Mouse (Mus musculus): ENCODE measurements around the gene Uqcc1. TPM values are rescaled to one million over a fixed set of nuclear protein-coding genes. Genes with fewer than 3 reads are reported as not detected.

The Uqcc1 gene
- total and polyA plus RNA-seq, 2 experiments from 2014 or later = 44.6 to 58.9 TPM

GRCm38 (mm10) chr2:155818596-155819391, 111.3 kb downstream of the Uqcc1 start:
- H3K27ac ChIP-seq (ENCODE audit: low read depth, low read length) = peak overlapping the region; percentile 86
- H3K9me3 ChIP-seq (ENCODE audit: low read length) = no peaks in the 10 kb centered on the region
- peak overlapping the region; percentile 49 for H3K4me3 ChIP-seq (ENCODE audit: low read depth, low read length)
- peak overlapping the region; percentile 86 for H3K9ac ChIP-seq (replicated peaks; ENCODE audit: low read length, poor library complexity, severe bottlenecking)
- DNase-seq (ENCODE audit: low spot score) (peak; percentile 95), ATAC-seq (ENCODE audit: low FRiP score) (peak; percentile 82)
- H3K36me3 ChIP-seq (ENCODE audit: insufficient read depth, low read length) = peaks cover 42% of the 10 kb centered on the region
- WGBS = 2% methylated on average over 37 of the region's 37 CpGs
- peaks cover 11% of the 10 kb centered on the region; the same call in 1 of the 2 replicates for H3K4me1 ChIP-seq (ENCODE audit: insufficient read depth, low read length)
- TF ChIP-seq CTCF (IDR thresholded peaks at IDR 0.05) = no peak
- H3K27me3 ChIP-seq (ENCODE audit: insufficient read depth, low read length) = no peaks in the 10 kb centered on the region
- H3K4me2 ChIP-seq (ENCODE audit: low read depth, low read length, poor library complexity, severe bottlenecking) = peak overlapping the region; percentile 68

- no peak for TF ChIP-seq CTCF (IDR thresholded peaks at IDR 0.05)
- no peaks in the 10 kb centered on the region for H3K9me3 ChIP-seq (ENCODE audit: low read length)
- peak overlapping the region; percentile 49; the same call in 1 of the 2 replicates for H3K4me3 ChIP-seq (ENCODE audit: low read depth, low read length)
- peak overlapping the region; percentile 86; the same call in 1 of the 2 replicates for H3K9ac ChIP-seq (replicated peaks; ENCODE audit: low read length, poor library complexity, severe bottlenecking)
- peak overlapping the region; percentile 86 for H3K27ac ChIP-seq (ENCODE audit: low read depth, low read length)
- no peaks in the 10 kb centered on the region for H3K27me3 ChIP-seq (ENCODE audit: insufficient read depth, low read length)
- peaks cover 31% of the 10 kb centered on the region for H3K36me3 ChIP-seq (ENCODE audit: insufficient read depth, low read length)
- 84% methylated on average over 10 of the region's 10 CpGs for WGBS
- ATAC-seq (ENCODE audit: low FRiP score) (no peak), DNase-seq (ENCODE audit: low spot score) (no peak)
- peak overlapping the region; percentile 68; the same call in 1 of the 2 replicates for H3K4me2 ChIP-seq (ENCODE audit: low read depth, low read length, poor library complexity, severe bottlenecking)
- H3K4me1 ChIP-seq (ENCODE audit: insufficient read depth, low read length) = peaks cover 11% of the 10 kb centered on the region; the same call in 1 of the 2 replicates
Measured at GRCm38 (mm10) chr2:155817301-155818245, 112.5 kb downstream of the Uqcc1 start.

GRCm38 (mm10) chr2:155816179-155816578, 113.9 kb downstream of the Uqcc1 start:
- no peak overlapping the region for H3K4me2 ChIP-seq (ENCODE audit: low read depth, low read length, poor library complexity, severe bottlenecking)
- peaks cover 22% of the 10 kb centered on the region for H3K36me3 ChIP-seq (ENCODE audit: insufficient read depth, low read length)
- no peak overlapping the region for H3K4me3 ChIP-seq (ENCODE audit: low read depth, low read length)
- DNase-seq (ENCODE audit: low spot score) (no peak), ATAC-seq (ENCODE audit: low FRiP score) (no peak)
- no peaks in the 10 kb centered on the region for H3K9me3 ChIP-seq (ENCODE audit: low read length)
- no peak overlapping the region for H3K27ac ChIP-seq (ENCODE audit: low read depth, low read length)
- 100% methylated on average over 1 of the region's 1 CpGs for WGBS
- no peak for TF ChIP-seq CTCF (IDR thresholded peaks at IDR 0.05)
- no peak overlapping the region for H3K9ac ChIP-seq (replicated peaks; ENCODE audit: low read length, poor library complexity, severe bottlenecking)
- H3K27me3 ChIP-seq (ENCODE audit: insufficient read depth, low read length) = no peaks in the 10 kb centered on the region
- H3K4me1 ChIP-seq (ENCODE audit: insufficient read depth, low read length) = peaks cover 11% of the 10 kb centered on the region; the same call in 1 of the 2 replicates

GRCm38 (mm10) chr2:155814829-155815228, 115.3 kb downstream of the Uqcc1 start:
- no peak overlapping the region for H3K27ac ChIP-seq (ENCODE audit: low read depth, low read length)
- peak; percentile 74 for DNase-seq (ENCODE audit: low spot score)
- peaks cover 18% of the 10 kb centered on the region for H3K36me3 ChIP-seq (ENCODE audit: insufficient read depth, low read length)
- WGBS = 34% methylated on average over 5 of the region's 5 CpGs
- no peak for ATAC-seq (ENCODE audit: low FRiP score)
- H3K4me2 ChIP-seq (ENCODE audit: low read depth, low read length, poor library complexity, severe bottlenecking) = no peak overlapping the region
- no peaks in the 10 kb centered on the region for H3K27me3 ChIP-seq (ENCODE audit: insufficient read depth, low read length)
- TF ChIP-seq CTCF (IDR thresholded peaks at IDR 0.05) = no peak
- H3K9ac ChIP-seq (replicated peaks; ENCODE audit: low read length, poor library complexity, severe bottlenecking) = no peak overlapping the region
- H3K9me3 ChIP-seq (ENCODE audit: low read length) = no peaks in the 10 kb centered on the region
- peaks cover 11% of the 10 kb centered on the region; the same call in 1 of the 2 replicates for H3K4me1 ChIP-seq (ENCODE audit: insufficient read depth, low read length)
- H3K4me3 ChIP-seq (ENCODE audit: low read depth, low read length) = no peak overlapping the region

- no peak for ATAC-seq (ENCODE audit: low FRiP score)
- no peak overlapping the region for H3K9ac ChIP-seq (replicated peaks; ENCODE audit: low read length, poor library complexity, severe bottlenecking)
- H3K4me1 ChIP-seq (ENCODE audit: insufficient read depth, low read length) = peaks cover under 1% of the 10 kb centered on the region; the same call in 1 of the 2 replicates
- no peak for TF ChIP-seq CTCF (IDR thresholded peaks at IDR 0.05)
- no peak for DNase-seq (ENCODE audit: low spot score)
- no peaks in the 10 kb centered on the region for H3K27me3 ChIP-seq (ENCODE audit: insufficient read depth, low read length)
- peaks cover 19% of the 10 kb centered on the region for H3K36me3 ChIP-seq (ENCODE audit: insufficient read depth, low read length)
- H3K27ac ChIP-seq (ENCODE audit: low read depth, low read length) = no peak overlapping the region
- 81% methylated on average over 4 of the region's 4 CpGs for WGBS
- H3K4me3 ChIP-seq (ENCODE audit: low read depth, low read length) = no peak overlapping the region
- no peaks in the 10 kb centered on the region for H3K9me3 ChIP-seq (ENCODE audit: low read length)
- no peak overlapping the region for H3K4me2 ChIP-seq (ENCODE audit: low read depth, low read length, poor library complexity, severe bottlenecking)
Measured at GRCm38 (mm10) chr2:155812637-155813036, 117.5 kb downstream of the Uqcc1 start.

Measured in midbrain, postnatal 0 days (tissue).